Mouse (Mus musculus): ENCODE measurements at regions not wholly inside any gene's neighbourhood (a gene's known extent, or its start where the extent isn't known, plus 50 kb on each side); places are given as distances from the start of the nearest gene placed in this dataset.

DNA sequence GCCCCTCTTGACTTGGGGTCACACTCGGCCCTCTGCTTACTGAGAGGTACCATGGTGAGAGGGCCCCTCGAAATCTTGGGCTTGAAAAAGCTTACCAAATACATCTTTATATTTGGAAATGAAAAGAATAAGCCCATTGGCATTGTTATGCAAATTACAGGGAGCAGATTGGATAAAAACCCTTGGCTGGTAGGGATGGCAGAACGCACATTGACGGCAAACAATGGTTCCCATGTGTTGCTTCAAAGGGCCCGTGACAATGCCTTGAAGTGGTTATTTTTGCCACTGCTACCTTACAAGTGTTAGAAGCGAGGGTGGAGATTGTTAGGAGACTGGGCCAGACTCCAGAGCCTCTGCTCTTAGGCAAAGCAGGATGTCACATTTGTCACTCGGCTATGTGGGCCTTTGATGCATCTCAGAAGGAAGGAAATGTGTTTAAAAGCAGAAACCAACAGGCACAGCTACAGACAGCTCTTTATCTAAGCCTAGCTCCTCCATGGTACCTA is 285.2 kb downstream of the Gm49356 start:
- 71% methylated on average over 7 of the region's 7 CpGs for WGBS
- DNase-seq, result no peak
- TF ChIP-seq POLR2A (IDR thresholded peaks at IDR 0.05; ENCODE audit: borderline replicate concordance, insufficient read depth, low read length), result no peak
- TF ChIP-seq CTCF (IDR thresholded peaks at IDR 0.05; ENCODE audit: borderline replicate concordance, insufficient read depth, low read depth, low read length), result no peak
- Histone ChIP-seq H3K4me1 (ENCODE audit: control insufficient read depth, insufficient read depth, low read length) (no peaks in the 10 kb centered on the region), H3K27me3 (ENCODE audit: control insufficient read depth, insufficient read depth, low read length) (no peaks in the 10 kb centered on the region), H3K27ac (ENCODE audit: insufficient read depth, low read length) (peak overlapping the region; percentile 48; the same call in 1 of the 2 replicates), H3K4me3 (replicated peaks; ENCODE audit: insufficient read depth, low read depth, low read length) (no peak overlapping the region)

DNA sequence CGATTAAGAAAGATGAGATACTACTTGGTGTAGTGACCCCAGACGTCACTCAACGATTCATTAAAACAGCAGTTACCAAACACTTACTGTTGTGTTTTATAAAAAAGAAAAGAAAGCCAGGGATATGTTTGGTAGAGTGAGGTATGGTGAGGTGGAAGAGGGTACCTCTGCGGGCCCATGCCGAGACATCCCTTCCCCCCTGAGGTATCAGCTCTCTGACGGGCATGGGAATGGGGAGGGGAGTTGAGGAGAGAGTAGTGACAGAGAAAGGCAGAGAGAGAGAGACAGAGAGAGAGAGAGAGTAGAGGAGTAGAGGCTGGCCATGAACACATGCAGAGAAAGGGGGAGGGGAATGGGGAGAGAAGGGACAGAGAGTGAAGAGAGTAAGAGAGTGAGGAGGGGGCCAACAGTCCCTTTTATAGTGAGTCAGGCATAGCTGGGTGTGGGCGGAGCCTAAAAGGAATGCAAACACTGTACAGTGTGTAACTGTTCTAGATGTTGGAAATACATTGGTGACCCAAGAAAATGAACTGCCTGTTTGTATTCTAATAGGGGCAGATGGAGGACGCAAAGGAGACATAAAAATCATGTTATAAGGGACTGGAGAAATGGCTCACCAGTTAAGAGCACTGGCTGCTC is 285.9 kb downstream of the Gm49356 start:
- H3K27ac ChIP-seq (ENCODE audit: insufficient read depth, low read length), result no peak overlapping the region
- 85% methylated on average over 8 of the region's 8 CpGs for whole genome bisulfite sequencing
- TF ChIP-seq POLR2A (IDR thresholded peaks at IDR 0.05; ENCODE audit: borderline replicate concordance, insufficient read depth, low read length), result no peak
- TF ChIP-seq CTCF (IDR thresholded peaks at IDR 0.05; ENCODE audit: borderline replicate concordance, insufficient read depth, low read depth, low read length), result no peak

DNA sequence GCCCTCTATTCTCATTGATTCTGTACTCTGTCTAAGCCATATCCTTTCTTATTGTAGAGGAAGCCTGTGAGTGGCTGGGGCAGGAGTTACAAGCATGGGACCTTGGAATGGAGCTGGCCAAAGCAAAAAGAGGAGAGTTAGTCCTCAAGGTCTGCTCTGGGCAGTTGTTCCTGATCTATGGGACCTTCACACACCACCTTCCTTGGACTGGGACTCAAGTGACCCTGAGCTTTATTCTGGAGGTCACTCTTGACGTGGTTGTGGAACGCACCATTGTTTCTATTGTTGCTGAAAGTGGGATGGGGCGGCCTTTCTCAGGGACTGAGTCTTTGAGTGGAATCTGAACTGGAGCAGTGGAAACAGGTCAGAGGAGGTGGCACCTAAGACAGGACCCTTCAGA is 291.0 kb downstream of the Gm49356 start:
- Histone ChIP-seq H3K4me3 (replicated peaks; ENCODE audit: insufficient read depth, low read depth, low read length) (no peak overlapping the region), H3K27ac (ENCODE audit: insufficient read depth, low read length) (no peak overlapping the region), H3K4me1 (ENCODE audit: control insufficient read depth, insufficient read depth, low read length) (no peaks in the 10 kb centered on the region), H3K27me3 (ENCODE audit: control insufficient read depth, insufficient read depth, low read length) (no peaks in the 10 kb centered on the region)
- TF ChIP-seq POLR2A (IDR thresholded peaks at IDR 0.05; ENCODE audit: borderline replicate concordance, insufficient read depth, low read length) (no peak), CTCF (IDR thresholded peaks at IDR 0.05; ENCODE audit: borderline replicate concordance, insufficient read depth, low read depth, low read length) (no peak)
- 88% methylated on average over 3 of the region's 3 CpGs for WGBS
- no peak for DNase-seq

More for the DNA sequence above, 285.9 kb downstream of the Gm49356 start:
- no peaks in the 10 kb centered on the region for H3K27me3 ChIP-seq (ENCODE audit: control insufficient read depth, insufficient read depth, low read length)
- H3K4me3 ChIP-seq (replicated peaks; ENCODE audit: insufficient read depth, low read depth, low read length), result no peak overlapping the region
- DNase-seq, result no peak
- H3K4me1 ChIP-seq (ENCODE audit: control insufficient read depth, insufficient read depth, low read length), result no peaks in the 10 kb centered on the region

DNA sequence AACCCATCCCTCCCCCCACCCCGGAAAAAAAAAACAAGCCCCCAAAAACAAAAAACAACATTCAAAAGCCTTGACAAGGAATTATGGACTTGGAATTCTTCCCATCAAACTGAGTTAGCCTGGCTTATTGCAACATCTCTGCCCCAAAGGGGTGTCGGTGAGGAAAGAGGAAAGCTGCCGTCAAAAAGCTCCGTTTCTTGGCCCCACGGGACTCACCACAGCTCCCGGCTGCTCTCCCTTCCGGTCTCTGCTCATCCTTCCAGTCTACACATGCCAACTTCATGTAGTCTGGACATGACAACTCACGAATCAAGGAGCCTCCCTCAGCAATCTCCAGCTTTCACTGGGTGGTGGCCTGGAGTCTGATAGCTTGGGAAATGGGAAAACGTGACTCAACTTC is 295.4 kb downstream of the Gm49356 start:
- WGBS, result 50% methylated on average over 9 of the region's 9 CpGs
- Histone ChIP-seq H3K27me3 (ENCODE audit: control insufficient read depth, insufficient read depth, low read length) (no peaks in the 10 kb centered on the region), H3K27ac (ENCODE audit: insufficient read depth, low read length) (no peak overlapping the region), H3K4me1 (ENCODE audit: control insufficient read depth, insufficient read depth, low read length) (no peaks in the 10 kb centered on the region; the same call in 1 of the 2 replicates), H3K4me3 (replicated peaks; ENCODE audit: insufficient read depth, low read depth, low read length) (no peak overlapping the region)
- no peak for TF ChIP-seq POLR2A (IDR thresholded peaks at IDR 0.05; ENCODE audit: borderline replicate concordance, insufficient read depth, low read length)
- DNase-seq, result no peak

DNA sequence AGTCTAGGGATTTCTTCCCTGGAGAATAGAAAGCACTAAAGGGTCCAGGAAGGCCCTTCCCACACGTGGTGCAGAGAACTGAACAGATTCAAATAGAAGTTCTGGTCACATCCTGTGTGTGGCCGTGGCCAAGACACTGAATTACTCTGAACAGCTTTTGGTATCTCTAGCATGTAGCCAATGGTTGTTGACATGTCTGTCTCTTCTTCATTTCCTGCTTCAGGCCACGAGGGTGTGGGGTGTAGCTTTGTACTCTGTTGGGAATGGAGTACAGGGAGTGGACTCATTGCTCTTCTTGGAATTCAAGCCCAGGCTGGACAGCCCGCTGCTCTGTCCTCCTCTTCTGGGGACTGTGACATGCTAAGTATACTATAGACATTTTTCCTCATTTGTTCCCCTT is 298.5 kb downstream of the Gm49356 start:
- Histone ChIP-seq H3K4me1 (ENCODE audit: control insufficient read depth, insufficient read depth, low read length) (no peaks in the 10 kb centered on the region; the same call in 1 of the 2 replicates), H3K27ac (ENCODE audit: insufficient read depth, low read length) (no peak overlapping the region), H3K27me3 (ENCODE audit: control insufficient read depth, insufficient read depth, low read length) (no peaks in the 10 kb centered on the region), H3K4me3 (replicated peaks; ENCODE audit: insufficient read depth, low read depth, low read length) (no peak overlapping the region)
- TF ChIP-seq CTCF (IDR thresholded peaks at IDR 0.05; ENCODE audit: borderline replicate concordance, insufficient read depth, low read depth, low read length), result no peak
- TF ChIP-seq POLR2A (IDR thresholded peaks at IDR 0.05; ENCODE audit: borderline replicate concordance, insufficient read depth, low read length), result no peak
- 74% methylated on average over 4 of the region's 4 CpGs for WGBS
- DNase-seq, result no peak

DNA sequence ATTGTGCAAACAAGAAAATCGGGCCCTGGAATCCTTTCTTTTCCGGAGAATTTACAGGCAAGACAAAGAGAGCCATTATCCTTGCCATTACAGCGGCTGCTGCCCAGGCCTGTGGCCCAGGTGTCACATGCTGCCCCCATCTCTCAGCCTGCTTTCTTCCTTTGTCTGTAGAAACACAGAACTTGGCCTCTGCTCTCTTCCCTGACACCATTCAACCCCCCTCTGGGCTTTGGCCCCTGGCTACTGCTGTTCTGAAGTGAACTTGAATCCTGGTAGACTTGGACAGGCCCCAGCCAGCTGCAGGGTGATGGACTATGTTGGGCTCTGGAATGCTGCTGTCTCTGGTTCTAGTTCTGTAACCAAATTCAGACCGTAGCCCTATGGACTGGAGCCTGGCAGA is 299.3 kb downstream of the Gm49356 start:
- Histone ChIP-seq H3K4me1 (ENCODE audit: control insufficient read depth, insufficient read depth, low read length) (no peaks in the 10 kb centered on the region; the same call in 1 of the 2 replicates), H3K4me3 (replicated peaks; ENCODE audit: insufficient read depth, low read depth, low read length) (no peak overlapping the region), H3K27ac (ENCODE audit: insufficient read depth, low read length) (no peak overlapping the region), H3K27me3 (ENCODE audit: control insufficient read depth, insufficient read depth, low read length) (no peaks in the 10 kb centered on the region)
- TF ChIP-seq POLR2A (IDR thresholded peaks at IDR 0.05; ENCODE audit: borderline replicate concordance, insufficient read depth, low read length), result no peak
- TF ChIP-seq CTCF (IDR thresholded peaks at IDR 0.05; ENCODE audit: borderline replicate concordance, insufficient read depth, low read depth, low read length), result no peak
- peak in 1 of 2 experiments; percentile 50 for DNase-seq
- WGBS, result 55% methylated on average over 4 of the region's 4 CpGs

DNA sequence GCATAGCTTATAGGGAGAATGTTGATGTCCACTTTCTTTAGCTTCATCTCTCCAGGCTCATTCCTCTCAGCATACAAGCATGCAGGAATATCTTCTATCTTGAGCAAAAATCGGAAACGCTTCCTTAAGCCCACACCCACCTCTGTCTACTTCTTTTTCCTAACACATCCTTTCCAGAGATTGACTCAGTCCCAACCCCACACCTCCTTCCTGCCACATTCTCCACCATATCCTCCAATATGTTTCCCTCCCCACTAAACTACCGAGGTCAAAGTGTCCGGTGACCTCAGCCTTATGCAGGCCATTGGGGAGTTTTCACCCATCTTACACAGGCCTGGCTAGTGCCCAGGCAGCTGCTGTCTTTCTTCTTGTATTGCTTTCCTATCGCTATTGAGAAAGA is 301.4 kb downstream of the Gm49356 start:
- Histone ChIP-seq H3K4me1 (ENCODE audit: control insufficient read depth, insufficient read depth, low read length) (peaks cover 7% of the 10 kb centered on the region), H3K27me3 (ENCODE audit: control insufficient read depth, insufficient read depth, low read length) (no peaks in the 10 kb centered on the region), H3K4me3 (replicated peaks; ENCODE audit: insufficient read depth, low read depth, low read length) (no peak overlapping the region), H3K27ac (ENCODE audit: insufficient read depth, low read length) (no peak overlapping the region)
- 92% methylated on average over 5 of the region's 5 CpGs for WGBS
- TF ChIP-seq CTCF (IDR thresholded peaks at IDR 0.05; ENCODE audit: borderline replicate concordance, insufficient read depth, low read depth, low read length), result no peak
- no peak for TF ChIP-seq POLR2A (IDR thresholded peaks at IDR 0.05; ENCODE audit: borderline replicate concordance, insufficient read depth, low read length)
- no peak for DNase-seq

DNA sequence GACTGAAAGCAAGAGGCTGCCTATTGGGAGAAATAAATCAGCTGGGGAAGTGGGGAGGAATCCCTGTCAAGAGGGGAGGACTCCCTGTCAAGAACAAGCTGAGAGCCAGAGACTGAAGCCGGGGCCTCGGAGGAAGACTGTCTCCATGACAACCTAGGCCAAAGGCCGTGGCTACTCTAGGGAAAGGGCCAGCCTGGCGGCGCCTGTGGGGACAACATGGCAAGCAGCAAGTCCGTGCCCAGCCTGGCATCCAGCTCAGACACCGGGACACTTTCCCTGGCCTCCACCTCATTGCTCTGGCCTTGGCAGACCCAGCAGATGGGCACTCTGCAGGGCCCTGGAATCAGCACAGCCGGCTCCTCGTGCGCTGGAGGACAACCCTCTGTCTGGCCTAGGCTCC is 305.3 kb downstream of the Gm49356 start:
- TF ChIP-seq CTCF (IDR thresholded peaks at IDR 0.05; ENCODE audit: borderline replicate concordance, insufficient read depth, low read depth, low read length) (peak; percentile 52), POLR2A (IDR thresholded peaks at IDR 0.05; ENCODE audit: borderline replicate concordance, insufficient read depth, low read length) (no peak)
- Histone ChIP-seq H3K27me3 (ENCODE audit: control insufficient read depth, insufficient read depth, low read length) (no peaks in the 10 kb centered on the region), H3K4me1 (ENCODE audit: control insufficient read depth, insufficient read depth, low read length) (peaks cover 12% of the 10 kb centered on the region), H3K4me3 (replicated peaks; ENCODE audit: insufficient read depth, low read depth, low read length) (no peak overlapping the region), H3K27ac (ENCODE audit: insufficient read depth, low read length) (no peak overlapping the region)
- DNase-seq, result peak; percentile 98 to 100
- WGBS, result 2% methylated on average over 10 of the region's 10 CpGs
